Mouse (Mus musculus) liver, embryonic 14.5 days (tissue): ENCODE results near the gene Tbc1d21.

Source experiments
- CTCF ChIP-seq: IDR thresholded peaks from 2 replicates; pipeline ENCODE4 v1.5.1; 2016; ENCODE audit warnings: antibody characterized with exemption, low read depth, control low read depth
- EP300 ChIP-seq: IDR thresholded peaks from 2 replicates; pipeline ENCODE4 v1.6.1; 2016; ENCODE audit warnings: antibody characterized with exemption, low read depth

GRCm38 (mm10) chr9:58404412-58404811, 34.2 kb upstream of the Tbc1d21 start:
- TF ChIP-seq EP300 (no peak), CTCF (no peak)
